In genomic region chr19:9984111-9985055, GRCm38 (mm10) we compare ENCODE assay signal across 9 mouse cellular contexts. TPM values are rescaled to one million over a fixed set of nuclear protein-coding genes. Genes with fewer than 3 reads are reported as not detected.
DNase-seq lines count a peak whose midpoint lies in the region; ATAC-seq and TF ChIP-seq lines count a peak whose summit lies in the region.
"Had no signal": no experiment of that assay in that cellular context is flagged by ENCODE, and none has a peak within 500 bp of the region (broad histone marks: within the 10 kb centered on the region; RNA-seq: fewer than 3 reads in every experiment).

No protein-coding gene starts in this region.

- H3K9me3 ChIP-seq in kidney, embryonic 16.5 days (ENCODE audit: low read length) = no peaks in the 10 kb centered on the region
- no peaks in the 10 kb centered on the region for H3K9me3 ChIP-seq in hindbrain, embryonic 15.5 days
- no peaks in the 10 kb centered on the region for H3K9me3 ChIP-seq in midbrain, postnatal 0 days (ENCODE audit: low read length)

- peak overlapping the region; percentile 93 for H3K9ac ChIP-seq in kidney, embryonic 16.5 days (replicated peaks; ENCODE audit: low read length)
- H3K9ac ChIP-seq in hindbrain, embryonic 15.5 days = no peak overlapping the region
- H3K9ac ChIP-seq in midbrain, postnatal 0 days (replicated peaks; ENCODE audit: low read length, poor library complexity, severe bottlenecking) = no peak overlapping the region

- peaks cover 20% of the 10 kb centered on the region for H3K36me3 ChIP-seq in kidney, embryonic 16.5 days (ENCODE audit: insufficient read depth, low read length)
- H3K36me3 ChIP-seq in hindbrain, embryonic 15.5 days = peaks cover 15% of the 10 kb centered on the region
- H3K36me3 ChIP-seq in midbrain, postnatal 0 days (ENCODE audit: insufficient read depth, low read length) = peaks cover 22% of the 10 kb centered on the region

- no peak overlapping the region for H3K27ac ChIP-seq in kidney, embryonic 16.5 days (ENCODE audit: low read length)
- H3K27ac ChIP-seq in brown adipose tissue, adult 24 weeks (replicated peaks; ENCODE audit: low read depth, low read length) = no peak overlapping the region
- H3K27ac ChIP-seq in hindbrain, embryonic 15.5 days (replicated peaks) = no peak overlapping the region
- no peak overlapping the region for H3K27ac ChIP-seq in midbrain, postnatal 0 days (ENCODE audit: low read depth, low read length)

- peaks cover 23% of the 10 kb centered on the region for H3K4me1 ChIP-seq in kidney, embryonic 16.5 days (ENCODE audit: insufficient read depth, low read length)
- H3K4me1 ChIP-seq in brown adipose tissue, adult 24 weeks (ENCODE audit: control insufficient read depth, insufficient read depth, insufficient read length, low read length) = no peaks in the 10 kb centered on the region
- peaks cover 20% of the 10 kb centered on the region for H3K4me1 ChIP-seq in hindbrain, embryonic 15.5 days (replicated peaks)
- H3K4me1 ChIP-seq in midbrain, postnatal 0 days (ENCODE audit: insufficient read depth, low read length) = peaks cover 15% of the 10 kb centered on the region; the same call in 1 of the 2 replicates

- DNase-seq in kidney, adult 9 months = no peak
- DNase-seq in midbrain, postnatal 0 days (ENCODE audit: low spot score) = no peak
- no peak for DNase-seq in adrenal gland, postnatal 4 days (ENCODE audit: low spot score in 2 of 2)
- DNase-seq in thymus, adult 18-20 months = no peak
- no peak for DNase-seq in kidney, postnatal 14 days
- DNase-seq: adrenal gland, postnatal 36 days had no signal

- no peak for ATAC-seq in kidney, embryonic 16.5 days (ENCODE audit: low FRiP score, low TSS enrichment)
- no peak for ATAC-seq in hindbrain, embryonic 15.5 days (ENCODE audit: low FRiP score, low read depth)
- no peak for ATAC-seq in midbrain, postnatal 0 days (ENCODE audit: low FRiP score)

- TF ChIP-seq CTCF in midbrain, postnatal 0 days (IDR thresholded peaks at IDR 0.05) = no peak

- H3K4me2 ChIP-seq in kidney, embryonic 16.5 days (replicated peaks; ENCODE audit: low read depth, low read length) = peak overlapping the region; percentile 93
- H3K4me2 ChIP-seq in hindbrain, embryonic 15.5 days = peak overlapping the region; percentile 70
- peak overlapping the region; percentile 78 for H3K4me2 ChIP-seq in midbrain, postnatal 0 days (ENCODE audit: low read depth, low read length, poor library complexity, severe bottlenecking)

- H3K4me3 ChIP-seq in kidney, embryonic 16.5 days (ENCODE audit: low read length) = peak overlapping the region; percentile 95
- peak overlapping the region; percentile 94 for H3K4me3 ChIP-seq in brown adipose tissue, adult 24 weeks (ENCODE audit: insufficient read depth, low read depth, low read length)
- peak overlapping the region; percentile 79 for H3K4me3 ChIP-seq in hindbrain, embryonic 15.5 days
- peak overlapping the region; percentile 83 for H3K4me3 ChIP-seq in midbrain, postnatal 0 days (ENCODE audit: low read depth, low read length)

- no peaks in the 10 kb centered on the region for H3K27me3 ChIP-seq in kidney, embryonic 16.5 days (ENCODE audit: insufficient read depth, low read length)
- no peaks in the 10 kb centered on the region for H3K27me3 ChIP-seq in hindbrain, embryonic 15.5 days
- no peaks in the 10 kb centered on the region for H3K27me3 ChIP-seq in midbrain, postnatal 0 days (ENCODE audit: insufficient read depth, low read length)

- WGBS in kidney, embryonic 16.5 days = 92% methylated on average over 20 of the region's 20 CpGs
- WGBS in hindbrain, embryonic 15.5 days = 93% methylated on average over 20 of the region's 20 CpGs
- 90% methylated on average over 20 of the region's 20 CpGs for WGBS in midbrain, postnatal 0 days

RNA-seq across cellular contexts. Expression of gene Fth1, which starts 4.0 kb away (rescaled TPM):
- polyA plus RNA-seq in kidney, embryonic 16.5 days (2015; fragmentation: Nextera tagmentation; extraction: Ambion mirVana) = 1,651 and 1,666 TPM in 2 replicates
- 4,010 and 5,287 TPM in 2 replicates for polyA plus RNA-seq in brown adipose tissue, adult 24 weeks (2012; ENCODE audit: insufficient read depth, insufficient read length, missing spikeins)
- polyA plus RNA-seq in hindbrain, embryonic 15.5 days (2015; fragmentation: Nextera tagmentation; extraction: Ambion mirVana) = 1,700 and 1,726 TPM in 2 replicates
- 337 and 436 TPM in 2 replicates for total RNA-seq in midbrain, postnatal 0 days (2014; rRNA removed)
- polyA plus RNA-seq in midbrain, postnatal 0 days (2015; fragmentation: Nextera tagmentation; extraction: Ambion mirVana) = 2,585 and 2,689 TPM in 2 replicates
- 1,000 to 10,000 TPM; 1,555 to 1,573 TPM for total RNA-seq in adrenal gland, postnatal 4 days (2021)

RNA-seq across cellular contexts. Expression of gene Best1, which starts 17.1 kb away (rescaled TPM):
- 1.4 and 1.9 TPM in 2 replicates for polyA plus RNA-seq in kidney, embryonic 16.5 days (2015; fragmentation: Nextera tagmentation; extraction: Ambion mirVana)
- polyA plus RNA-seq in brown adipose tissue, adult 24 weeks (2012; ENCODE audit: insufficient read depth, insufficient read length, missing spikeins) = not detected in 2 replicates
- polyA plus RNA-seq in hindbrain, embryonic 15.5 days (2015; fragmentation: Nextera tagmentation; extraction: Ambion mirVana) = 2.3 TPM in 2 replicates
- 2.5 and 4.1 TPM in 2 replicates for total RNA-seq in midbrain, postnatal 0 days (2014; rRNA removed)
- polyA plus RNA-seq in midbrain, postnatal 0 days (2015; fragmentation: Nextera tagmentation; extraction: Ambion mirVana) = 2.9 and 3.5 TPM in 2 replicates
- 1 to 10 TPM in 1 of 2 experiments, under 1 TPM in 1; 0.71 to 2.2 TPM for total RNA-seq in adrenal gland, postnatal 4 days (2021)

RNA-seq across cellular contexts. Expression of gene Rab3il1, which starts 17.1 kb away (rescaled TPM):
- 32.0 and 34.6 TPM in 2 replicates for polyA plus RNA-seq in kidney, embryonic 16.5 days (2015; fragmentation: Nextera tagmentation; extraction: Ambion mirVana)
- polyA plus RNA-seq in brown adipose tissue, adult 24 weeks (2012; ENCODE audit: insufficient read depth, insufficient read length, missing spikeins) = 4.8 and 7.5 TPM in 2 replicates
- 20.7 and 22.3 TPM in 2 replicates for polyA plus RNA-seq in hindbrain, embryonic 15.5 days (2015; fragmentation: Nextera tagmentation; extraction: Ambion mirVana)
- 20.6 and 23.3 TPM in 2 replicates for total RNA-seq in midbrain, postnatal 0 days (2014; rRNA removed)
- polyA plus RNA-seq in midbrain, postnatal 0 days (2015; fragmentation: Nextera tagmentation; extraction: Ambion mirVana) = 21.7 and 23.5 TPM in 2 replicates
- total RNA-seq in adrenal gland, postnatal 4 days (2021) = 10 to 100 TPM; 21.8 to 23.9 TPM

RNA-seq across cellular contexts. Expression of gene Fads3, which starts 57.0 kb away (rescaled TPM):
- 30.1 and 36.5 TPM in 2 replicates for polyA plus RNA-seq in kidney, embryonic 16.5 days (2015; fragmentation: Nextera tagmentation; extraction: Ambion mirVana)
- 31.1 and 34.2 TPM in 2 replicates for polyA plus RNA-seq in brown adipose tissue, adult 24 weeks (2012; ENCODE audit: insufficient read depth, insufficient read length, missing spikeins)
- 31.4 and 32.8 TPM in 2 replicates for polyA plus RNA-seq in hindbrain, embryonic 15.5 days (2015; fragmentation: Nextera tagmentation; extraction: Ambion mirVana)
- 74.6 and 92.8 TPM in 2 replicates for total RNA-seq in midbrain, postnatal 0 days (2014; rRNA removed)
- polyA plus RNA-seq in midbrain, postnatal 0 days (2015; fragmentation: Nextera tagmentation; extraction: Ambion mirVana) = 38.8 and 39.2 TPM in 2 replicates
- 10 to 100 TPM; 12.2 to 19.3 TPM for total RNA-seq in adrenal gland, postnatal 4 days (2021)
